Mouse (Mus musculus) heart, adult 2 months (tissue): ENCODE results near the gene Zfhx3. TPM values are rescaled to one million over a fixed set of nuclear protein-coding genes. Genes with fewer than 3 reads are reported as not detected.
A peak's percentile ranks its signal among the peaks of the same experiment; 100 is the strongest.

ENCODE experiments used
- DNase-seq, 2 experiments: peaks; one replicate each; pipeline ENCODE4 v3.0.0; 2021
- H3K27ac ChIP-seq: fragments of 200-600 bp; 2 replicates; pipeline ENCODE4 v1.8.1; 2022
- H3K27me3 ChIP-seq: fragments of 200-500 bp; 2 replicates; pipeline ENCODE4 v1.6.1; 2012; ENCODE audit warnings: mild to moderate bottlenecking, low read length, inconsistent platforms, mixed read lengths; ENCODE audit not compliant: control insufficient read depth, insufficient read depth
- H3K36me3 ChIP-seq: fragments of 200-500 bp; 2 replicates; pipeline ENCODE4 v1.6.1; 2012; ENCODE audit warnings: low read length, inconsistent platforms; ENCODE audit not compliant: control insufficient read depth, insufficient read depth
- H3K4me1 ChIP-seq: fragments of 200-500 bp; 2 replicates; pipeline ENCODE4 v1.6.1; 2011; ENCODE audit warnings: low read length; ENCODE audit not compliant: control insufficient read depth, insufficient read depth
- H3K4me3 ChIP-seq: fragments of 200-600 bp; 2 replicates; pipeline ENCODE4 v1.8.1; 2022
- H3K79me2 ChIP-seq: fragments of 200-500 bp; replicated peaks from 2 replicates; pipeline ENCODE4 v1.6.1; 2012; ENCODE audit warnings: mild to moderate bottlenecking, inconsistent platforms, low read length, moderate library complexity, mixed read lengths; ENCODE audit not compliant: control insufficient read depth, insufficient read depth
- H3K9ac ChIP-seq: fragments of 200-500 bp; 2 replicates; pipeline ENCODE4 v1.6.1; 2012; ENCODE audit warnings: low read depth, mild to moderate bottlenecking, control low read depth, inconsistent platforms, low read length, mixed read lengths
- CTCF ChIP-seq: fragments of 200-600 bp; IDR thresholded peaks from 2 replicates; pipeline ENCODE4 v1.8.1; 2022; ENCODE audit warnings: antibody characterized with exemption, mild to moderate bottlenecking, moderate library complexity
- EP300 ChIP-seq: fragments of 200-500 bp; IDR thresholded peaks from 2 replicates; pipeline ENCODE4 v1.6.1; 2011; ENCODE audit warnings: low read depth, low read length, control low read depth; ENCODE audit not compliant: insufficient read depth
- POLR2A ChIP-seq: fragments of 200-500 bp; IDR thresholded peaks from 2 replicates; pipeline ENCODE4 v1.6.1; 2011; ENCODE audit warnings: mild to moderate bottlenecking, low read depth, low read length, control low read depth; ENCODE audit not compliant: insufficient read depth
- WGBS: fragments of 180-500 bp; shearing (Covaris S2); methylation state at CpG from one replicate; pipeline ENCODE4 v1.1.7; 2018; 5-methylcytosine and 5-hydroxymethylcytosine counted together
- intact Hi-C: fragments of 180-260 bp; cut with DNase I; formaldehyde crosslinking; loops from one replicate; pipeline ENCODE4 v1.15.1; 2025
- polyA plus RNA-seq: library from polyadenylated mRNA; depleted of rRNA; stranded (reverse); fragments of >200 nt; gene quantifications from 2 replicates; pipeline ENCODE4 v1.2.3, GENCODE M21; 2012
- total RNA-seq, 2 experiments: library from RNA; stranded (reverse); gene quantifications; 2 replicates each; pipeline ENCODE4 v1.2.3; 2021

Gene Zfhx3
- total and polyA plus RNA-seq, 3 experiments = 1.8 to 8.3 (median 6.9) TPM

DNA sequence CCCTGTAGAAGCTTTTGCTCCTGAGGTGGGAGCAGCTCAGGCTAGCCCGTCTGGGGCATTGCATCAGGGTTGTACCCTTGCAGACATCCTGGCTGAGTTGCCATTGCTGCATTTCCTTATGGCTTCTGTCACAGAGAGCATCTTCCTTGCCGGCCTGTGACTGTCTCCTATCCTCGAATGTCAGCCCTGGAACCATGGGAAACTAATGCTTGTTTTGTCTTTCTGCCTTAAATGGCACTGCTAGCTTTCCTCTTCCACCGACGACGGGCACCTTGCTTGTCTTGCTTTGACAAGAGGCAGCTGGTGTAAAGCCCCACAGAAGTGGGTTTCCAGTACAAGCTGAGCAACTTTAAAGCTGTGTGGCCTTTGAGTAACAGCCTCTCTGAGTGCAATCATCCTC lies 752.1 kb downstream of the Zfhx3 start:
- Histone ChIP-seq H3K27me3 (peaks cover 12% of the 10 kb centered on the region), H3K9ac (no peak overlapping the region), H3K4me3 (no peak overlapping the region), H3K27ac (no peak overlapping the region), H3K79me2 (no peaks in the 10 kb centered on the region), H3K4me1 (peaks cover 8% of the 10 kb centered on the region), H3K36me3 (no peaks in the 10 kb centered on the region)
- no peak for DNase-seq
- TF ChIP-seq EP300 (no peak), POLR2A (no peak), CTCF (no peak)
- intact Hi-C loops = loop anchor here (5.0 kb wide), 3 partner anchors 82 to 122 kb away; no protein-coding TSS in a partner anchor
- 78% methylated on average over 6 of the region's 6 CpGs for WGBS

DNA sequence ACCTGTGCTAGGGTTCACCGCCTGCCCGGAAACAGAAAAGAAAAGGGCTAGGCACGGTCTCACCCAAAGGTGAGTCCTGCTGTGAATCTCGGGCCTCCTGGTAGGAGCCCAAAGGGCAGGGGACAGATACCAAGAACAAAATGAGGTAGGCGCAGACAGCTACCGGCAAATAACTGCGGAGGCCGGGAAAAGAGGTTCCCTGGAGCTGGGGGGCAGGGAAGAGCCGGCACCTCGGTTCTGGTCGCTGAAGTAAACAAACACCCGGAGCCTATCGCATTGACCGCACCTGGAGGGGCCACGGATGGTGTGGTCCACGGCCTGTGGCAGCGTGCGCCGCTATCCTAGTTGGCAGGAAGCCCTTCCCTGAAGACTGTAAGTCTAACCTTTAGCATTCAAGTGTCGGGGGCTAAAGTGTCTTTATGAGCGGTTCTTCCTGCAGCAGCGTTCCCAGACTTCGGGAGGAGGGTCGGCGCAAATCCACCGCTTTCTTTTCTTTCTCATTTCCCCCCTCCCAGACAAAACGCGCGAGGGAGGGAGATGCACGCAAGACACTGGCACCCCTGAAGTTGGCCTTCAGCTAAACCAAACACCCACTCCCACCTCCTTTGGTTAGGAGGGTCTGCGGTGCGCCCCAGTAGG lies 752.9 kb downstream of the Zfhx3 start:
- Histone ChIP-seq H3K36me3 (no peaks in the 10 kb centered on the region), H3K79me2 (no peaks in the 10 kb centered on the region), H3K4me3 (peak overlapping the region; percentile 24; the same call in 1 of the 2 replicates), H3K27ac (peak overlapping the region; percentile 9; the same call in 1 of the 2 replicates), H3K9ac (peak overlapping the region; percentile 58; the same call in 1 of the 2 replicates), H3K4me1 (peaks cover 8% of the 10 kb centered on the region), H3K27me3 (peaks cover 14% of the 10 kb centered on the region)
- WGBS = 47% methylated on average over 32 of the region's 32 CpGs
- DNase-seq = no peak
- intact Hi-C loops = no loop called here
- TF ChIP-seq POLR2A = no peak
- TF ChIP-seq CTCF = no peak

DNA sequence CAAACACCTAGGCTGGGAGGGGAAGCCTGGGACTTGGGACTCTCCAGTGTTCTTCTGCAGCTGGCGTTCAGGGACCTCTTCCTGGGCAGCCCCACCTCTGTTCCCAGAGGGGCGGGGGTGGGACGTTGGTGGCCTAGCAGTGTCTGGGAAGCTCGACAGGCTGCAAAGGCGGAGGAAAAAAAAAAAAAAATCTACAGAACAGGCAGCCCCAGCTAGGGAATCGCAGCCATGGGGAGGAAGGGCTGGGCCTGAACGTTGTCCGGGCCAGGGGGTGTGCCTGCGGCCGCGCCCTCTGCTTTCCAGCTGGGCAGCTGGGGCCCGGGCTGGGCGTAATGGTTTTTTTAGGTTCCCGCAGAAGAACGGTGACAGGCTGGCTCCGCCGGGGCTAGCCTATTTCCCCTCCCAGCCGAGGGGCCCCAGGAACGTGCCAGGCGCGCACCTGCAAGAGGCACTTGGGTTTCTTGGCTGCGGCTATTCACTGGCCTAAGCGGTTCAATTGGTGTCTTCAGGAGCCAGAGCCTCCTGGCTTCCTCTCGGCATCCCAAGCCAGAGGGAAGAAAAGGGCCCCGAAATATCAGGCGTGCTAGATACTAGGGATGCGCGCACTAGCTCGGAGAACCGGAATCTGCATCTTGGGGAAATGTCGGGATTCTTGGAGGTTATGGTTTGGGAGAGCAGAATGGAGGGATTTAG lies 753.6 kb downstream of the Zfhx3 start:
- peaks cover 8% of the 10 kb centered on the region for H3K4me1 ChIP-seq
- no peaks in the 10 kb centered on the region for H3K36me3 ChIP-seq
- peak overlapping the region; percentile 23 for H3K27ac ChIP-seq
- H3K9ac ChIP-seq = peak overlapping the region; percentile 58
- no peak for TF ChIP-seq EP300
- no peak for TF ChIP-seq POLR2A
- TF ChIP-seq CTCF = no peak
- intact Hi-C loops = no loop called here
- peak; percentile 56 to 57 for DNase-seq
- H3K27me3 ChIP-seq = peaks cover 14% of the 10 kb centered on the region
- H3K4me3 ChIP-seq = peak overlapping the region; percentile 24; the same call in 1 of the 2 replicates
- WGBS = 3% methylated on average over 31 of the region's 31 CpGs
- no peaks in the 10 kb centered on the region for H3K79me2 ChIP-seq

DNA sequence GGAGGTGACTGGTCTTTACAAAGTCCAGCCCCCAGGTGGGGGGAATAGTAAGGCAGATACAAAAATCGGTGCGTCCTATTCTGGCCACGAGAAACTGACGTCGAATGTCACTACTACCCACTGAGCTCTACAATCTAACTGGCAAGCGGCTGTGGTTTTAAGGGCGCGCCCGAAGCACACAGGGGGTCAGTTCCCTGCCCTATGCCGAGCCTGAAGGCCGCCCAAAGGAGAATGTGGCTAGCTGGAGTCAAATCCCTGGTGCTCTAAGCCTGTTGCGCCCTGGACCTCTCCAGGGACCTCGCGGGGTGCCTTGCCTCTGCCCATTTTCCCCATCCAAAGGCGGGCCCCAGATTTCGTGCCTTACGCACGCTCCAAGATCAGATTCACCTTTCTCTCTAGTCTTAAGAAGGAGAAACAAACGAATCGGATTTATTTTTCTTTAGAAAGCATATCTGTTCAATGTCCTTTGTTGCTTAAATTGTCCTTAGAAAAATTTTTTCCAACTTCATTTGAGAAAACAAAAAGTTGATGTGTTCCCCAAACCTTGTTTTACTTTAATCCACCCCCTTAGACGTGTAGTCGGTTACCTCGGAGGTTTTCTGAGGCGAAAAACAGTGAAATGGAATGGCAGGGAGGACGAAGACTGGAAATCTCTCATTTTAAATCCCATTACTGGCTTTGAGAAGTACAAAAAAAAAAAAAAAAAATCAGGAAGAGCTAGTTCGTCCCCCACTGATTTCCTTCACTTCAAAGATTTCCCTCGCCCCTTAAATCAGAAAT lies 754.4 kb downstream of the Zfhx3 start:
- Histone ChIP-seq H3K36me3 (no peaks in the 10 kb centered on the region), H3K4me1 (peaks cover 6% of the 10 kb centered on the region), H3K27me3 (peaks cover 14% of the 10 kb centered on the region), H3K4me3 (no peak overlapping the region; the same call in 1 of the 2 replicates), H3K9ac (no peak overlapping the region), H3K79me2 (no peaks in the 10 kb centered on the region), H3K27ac (0 out of 2 replicates have a peak overlapping the region, but pooled peaks have one; percentile 23)
- WGBS = 14% methylated on average over 27 of the region's 27 CpGs
- intact Hi-C loops = no loop called here
- TF ChIP-seq POLR2A = no peak
- TF ChIP-seq CTCF = no peak
- no peak for TF ChIP-seq EP300
- DNase-seq = peak; percentile 17 to 41

DNA sequence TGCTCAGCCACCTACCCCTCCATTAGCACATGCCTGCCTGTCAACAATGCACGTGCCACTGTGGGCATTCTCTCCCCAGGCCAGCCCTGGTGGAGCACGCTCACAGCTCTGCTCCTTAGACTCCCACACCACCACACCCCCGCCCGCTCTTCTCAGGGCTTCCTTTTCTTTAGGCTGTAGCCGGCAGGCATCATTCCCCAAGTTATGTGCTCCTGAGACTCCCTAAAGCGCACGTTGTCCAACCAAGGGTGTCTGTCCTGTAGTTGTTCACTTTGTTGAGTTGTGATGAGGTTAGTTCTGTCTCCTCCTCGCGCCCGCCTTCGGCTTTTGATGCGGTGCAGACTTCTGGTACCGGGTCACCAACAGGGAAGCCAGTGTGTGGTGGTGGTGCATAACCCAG lies 755.1 kb downstream of the Zfhx3 start:
- no peak overlapping the region for H3K4me3 ChIP-seq
- intact Hi-C loops = no loop called here
- H3K9ac ChIP-seq = no peak overlapping the region
- no peaks in the 10 kb centered on the region for H3K36me3 ChIP-seq
- H3K4me1 ChIP-seq = peaks cover 4% of the 10 kb centered on the region
- H3K27me3 ChIP-seq = peaks cover 14% of the 10 kb centered on the region
- peak; percentile 13 to 33 for DNase-seq
- H3K79me2 ChIP-seq = no peaks in the 10 kb centered on the region
- H3K27ac ChIP-seq = no peak overlapping the region
- TF ChIP-seq POLR2A (no peak), EP300 (no peak), CTCF (no peak)
- 16% methylated on average over 13 of the region's 13 CpGs for WGBS
